Mouse (Mus musculus) lung, postnatal 0 days (tissue): ENCODE results near the gene Mat2b. TPM values are rescaled to one million over a fixed set of nuclear protein-coding genes. Genes with fewer than 3 reads are reported as not detected.

Experiments used
- ATAC-seq: fragments of 200-750 bp; cut with Nextera tagmentation; 2 replicates; pipeline ENCODE4 v1.8.0; 2017; ENCODE audit warnings: moderate library complexity
- DNase-seq: peaks from one replicate; pipeline ENCODE4 v3.0.0-alpha.2; 2016; ENCODE audit warnings: low spot score
- H3K27ac ChIP-seq: fragments of 300-500 bp; sonication (generic); 2 replicates; pipeline ENCODE4 v1.5.1; 2014; ENCODE audit warnings: antibody characterized with exemption, mild to moderate bottlenecking, low read length, mixed read lengths
- H3K27me3 ChIP-seq: fragments of 300-500 bp; sonication (generic); replicated peaks from 2 replicates; pipeline ENCODE4 v1.6.1; 2014; ENCODE audit warnings: low read length, mixed read lengths; ENCODE audit not compliant: insufficient read depth
- H3K36me3 ChIP-seq: fragments of 300-500 bp; sonication (generic); 2 replicates; pipeline ENCODE4 v1.6.1; 2014; ENCODE audit warnings: low read length, mixed read lengths; ENCODE audit not compliant: insufficient read depth
- H3K4me1 ChIP-seq: fragments of 300-500 bp; sonication (generic); 2 replicates; pipeline ENCODE4 v1.6.1; 2014; ENCODE audit warnings: antibody characterized with exemption, low read depth, low read length, mixed read lengths; ENCODE audit not compliant: insufficient read depth
- H3K4me2 ChIP-seq: fragments of 300-500 bp; sonication (generic); replicated peaks from 2 replicates; pipeline ENCODE4 v1.6.1; 2014; ENCODE audit warnings: low read depth, mild to moderate bottlenecking, low read length, moderate library complexity, mixed read lengths
- H3K4me3 ChIP-seq: fragments of 300-500 bp; sonication (generic); 2 replicates; pipeline ENCODE4 v1.5.1; 2014; ENCODE audit warnings: low read depth, low read length
- H3K9ac ChIP-seq: fragments of 300-500 bp; sonication (generic); replicated peaks from 2 replicates; pipeline ENCODE4 v1.6.1; 2014; ENCODE audit warnings: low read depth, mild to moderate bottlenecking
- H3K9me3 ChIP-seq: fragments of 300-500 bp; sonication (generic); 2 replicates; pipeline ENCODE4 v1.6.1; 2016; ENCODE audit warnings: low read length, mixed read lengths
- CTCF ChIP-seq: IDR thresholded peaks from 2 replicates; pipeline ENCODE4 v1.5.1; 2016; ENCODE audit warnings: antibody characterized with exemption, mild to moderate bottlenecking
- EP300 ChIP-seq: IDR thresholded peaks from 2 replicates; pipeline ENCODE4 v1.6.1; 2016; ENCODE audit warnings: antibody characterized with exemption, mild to moderate bottlenecking, control low read depth
- WGBS: fragments of 180-500 bp; shearing (Covaris S2); extraction: QIAGEN DNeasy Blood & Tissue Kit; methylation state at CpG from one replicate; pipeline ENCODE4 v1.1.7; 2014; 5-methylcytosine and 5-hydroxymethylcytosine counted together
- polyA plus RNA-seq: library from polyadenylated mRNA; unstranded; fragments of >200 nt; fragmentation: Nextera tagmentation; extraction: Ambion mirVana; gene quantifications from 2 replicates; pipeline ENCODE4 v1.2.1, GENCODE M21; 2015

The Mat2b gene
- polyA plus RNA-seq, 1 experiment from 2014 or later = 111 TPM

DNA sequence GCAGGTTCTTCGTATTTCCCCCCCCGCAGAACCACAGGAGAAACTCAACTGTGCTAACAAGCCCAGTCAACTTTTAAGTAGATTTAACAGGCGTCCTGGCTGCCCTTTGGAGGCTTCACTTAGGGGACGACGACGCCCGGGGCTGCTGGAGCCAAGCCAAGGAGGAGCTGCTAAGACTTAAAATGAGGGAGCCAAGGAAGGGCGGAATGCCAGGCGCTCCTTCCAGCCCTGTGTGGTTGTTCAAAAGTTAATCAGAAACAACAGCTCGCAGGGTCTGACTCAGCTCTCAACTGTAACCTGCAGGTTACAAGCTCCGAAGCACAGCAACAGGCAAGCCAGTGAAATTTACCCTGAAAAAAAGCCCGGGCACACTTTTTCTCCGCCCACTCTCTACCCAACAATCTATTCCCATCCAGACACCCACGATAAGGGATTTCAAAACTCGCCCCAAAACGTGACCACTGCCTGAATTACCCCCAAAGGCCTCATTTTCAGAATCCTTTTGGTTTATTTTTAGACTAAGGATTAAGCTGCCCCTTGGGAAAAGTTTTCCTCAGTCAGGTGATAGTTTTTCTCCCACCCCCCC is 1.5 kb downstream of the Mat2b start:
- H3K36me3 ChIP-seq = no peaks in the 10 kb centered on the region
- peak overlapping the region; percentile 74 for H3K4me3 ChIP-seq
- peak; percentile 4; the same call in 1 of the 2 replicates for ATAC-seq
- H3K4me1 ChIP-seq = peaks cover 12% of the 10 kb centered on the region; the same call in 1 of the 2 replicates
- H3K27me3 ChIP-seq = no peaks in the 10 kb centered on the region
- H3K9ac ChIP-seq = peak overlapping the region; percentile 68
- peak overlapping the region; percentile 86 for H3K4me2 ChIP-seq
- DNase-seq = peak; percentile 80
- H3K9me3 ChIP-seq = no peaks in the 10 kb centered on the region
- TF ChIP-seq EP300 = no peak
- no peak for TF ChIP-seq CTCF
- peak overlapping the region; percentile 95 for H3K27ac ChIP-seq
- WGBS = 0% methylated on average over 16 of the region's 16 CpGs

DNA sequence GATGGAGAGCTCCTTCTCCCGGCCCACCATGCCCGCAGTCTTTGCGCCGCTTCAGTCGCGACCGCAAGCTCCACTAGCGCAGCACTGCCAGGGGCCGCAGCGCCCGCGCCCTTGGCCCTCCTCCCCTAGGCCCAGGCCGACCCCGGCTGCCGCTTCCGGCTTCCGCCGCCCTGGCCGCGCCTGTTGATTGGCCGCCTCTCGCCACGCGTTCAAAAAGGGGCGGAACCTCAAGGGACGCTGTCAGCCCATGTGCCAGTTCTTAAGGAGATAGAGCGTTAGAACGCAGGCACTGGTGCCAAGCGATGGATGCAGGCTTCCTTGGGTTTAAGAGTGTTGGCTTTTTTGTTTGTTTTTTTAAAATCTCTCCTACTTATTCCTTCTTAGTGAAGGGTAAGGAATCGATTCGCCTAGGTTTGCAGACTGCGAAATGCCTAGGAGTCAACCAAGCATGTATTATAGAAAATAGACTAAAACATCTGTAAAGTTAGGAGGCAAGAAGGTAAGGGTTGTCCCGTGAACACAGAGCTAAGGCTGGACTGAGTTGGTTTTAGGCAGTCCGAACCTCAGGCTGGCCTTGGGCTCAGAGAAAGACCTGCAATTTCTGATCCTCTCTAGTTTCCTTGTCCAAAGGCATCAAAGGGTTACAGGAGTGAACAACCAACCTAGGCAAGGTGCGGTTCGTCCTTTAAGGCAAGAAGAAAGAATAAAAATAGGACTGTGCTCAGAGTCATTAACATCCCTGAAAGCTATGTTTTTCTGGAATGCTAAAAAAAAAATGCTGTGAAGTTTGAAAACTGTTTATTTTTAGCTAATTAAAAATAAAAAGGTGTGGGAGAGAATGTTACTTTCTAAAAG is 2.3 kb downstream of the Mat2b start:
- peak; percentile 97 for ATAC-seq
- Histone ChIP-seq H3K27ac (peak overlapping the region; percentile 95), H3K36me3 (no peaks in the 10 kb centered on the region), H3K9ac (peak overlapping the region; percentile 68), H3K9me3 (no peaks in the 10 kb centered on the region), H3K4me1 (peaks cover 12% of the 10 kb centered on the region; the same call in 1 of the 2 replicates), H3K27me3 (no peaks in the 10 kb centered on the region), H3K4me3 (peak overlapping the region; percentile 74), H3K4me2 (peak overlapping the region; percentile 86)
- peak; percentile 97 for DNase-seq
- WGBS = under 1% methylated on average over 36 of the region's 36 CpGs
- TF ChIP-seq CTCF (peak; percentile 18; the same call in 1 of the 2 replicates), EP300 (no peak)

DNA sequence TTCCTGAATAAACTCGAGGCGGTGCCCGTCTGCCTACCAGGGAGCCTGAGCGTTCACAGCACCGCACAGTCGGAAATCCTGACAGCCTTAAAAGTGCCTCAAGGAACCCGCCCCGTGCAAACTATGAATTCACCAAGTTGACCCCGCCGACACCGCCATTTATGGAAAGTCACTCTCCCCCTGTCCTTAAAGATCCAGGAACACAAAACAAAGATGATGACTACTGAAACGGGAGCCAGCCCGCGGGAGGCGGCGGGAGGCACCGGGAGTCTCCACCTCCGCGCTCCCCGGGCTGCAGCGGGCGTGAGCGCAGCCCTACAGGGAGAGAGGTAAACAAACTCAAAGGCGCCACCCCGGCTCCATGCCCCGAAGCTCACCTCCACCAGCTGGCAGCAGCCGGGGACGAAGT is 2.9 kb downstream of the Mat2b start:
- DNase-seq = peak; percentile 69
- H3K9me3 ChIP-seq = no peaks in the 10 kb centered on the region
- WGBS = under 1% methylated on average over 28 of the region's 28 CpGs

DNA sequence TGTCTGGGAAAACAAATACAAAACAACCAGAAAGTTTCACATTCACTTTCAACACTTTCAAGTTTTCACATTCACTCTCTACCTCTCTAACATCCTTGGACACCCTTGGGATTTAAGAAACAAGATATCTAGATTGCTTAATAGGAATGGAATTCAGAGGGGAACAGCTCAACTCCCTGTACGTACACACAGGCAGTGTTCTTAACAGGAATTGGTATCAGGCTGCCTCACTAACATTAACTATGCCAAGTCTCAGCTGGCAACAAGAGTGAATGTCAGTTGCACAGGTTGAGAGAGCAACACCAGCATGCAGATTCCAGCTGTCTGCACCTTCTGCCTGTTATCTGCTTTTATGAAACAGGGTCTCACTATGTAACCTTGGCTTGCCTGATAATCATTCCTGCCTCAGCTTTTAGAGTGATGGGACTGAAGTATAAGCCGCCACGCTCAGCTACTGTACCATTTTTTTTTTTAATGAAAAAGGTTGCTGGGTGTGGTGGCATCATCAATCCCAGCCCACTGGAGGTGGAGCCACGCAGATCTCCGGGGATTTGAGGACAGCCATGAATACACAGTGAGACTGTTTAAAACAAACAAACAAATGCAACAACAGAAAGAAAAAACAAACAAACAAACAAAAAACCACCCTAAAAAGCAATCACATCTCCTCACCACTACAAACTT is 4.4 kb downstream of the Mat2b start:
- DNase-seq = peak; percentile 62
- Histone ChIP-seq H3K36me3 (no peaks in the 10 kb centered on the region), H3K4me3 (no peak overlapping the region), H3K27ac (peak overlapping the region; percentile 32; the same call in 1 of the 2 replicates), H3K4me1 (peaks cover 12% of the 10 kb centered on the region; the same call in 1 of the 2 replicates), H3K4me2 (peak overlapping the region; percentile 86), H3K9ac (no peak overlapping the region), H3K27me3 (no peaks in the 10 kb centered on the region), H3K9me3 (no peaks in the 10 kb centered on the region)
- TF ChIP-seq EP300 (0 out of 2 replicates have a peak, but pooled peaks have one; percentile 27), CTCF (no peak)
- 40% methylated on average over 5 of the region's 5 CpGs for WGBS
- no peak for ATAC-seq

More for the DNA sequence above, 2.9 kb downstream of the Mat2b start:
- Histone ChIP-seq H3K4me2 (peak overlapping the region; percentile 86), H3K4me3 (peak overlapping the region; percentile 74), H3K27me3 (no peaks in the 10 kb centered on the region), H3K9ac (peak overlapping the region; percentile 68), H3K4me1 (peaks cover 12% of the 10 kb centered on the region; the same call in 1 of the 2 replicates), H3K36me3 (no peaks in the 10 kb centered on the region), H3K27ac (peak overlapping the region; percentile 95)
- no peak for TF ChIP-seq CTCF
- no peak for TF ChIP-seq EP300
- peak; percentile 69 for ATAC-seq

DNA sequence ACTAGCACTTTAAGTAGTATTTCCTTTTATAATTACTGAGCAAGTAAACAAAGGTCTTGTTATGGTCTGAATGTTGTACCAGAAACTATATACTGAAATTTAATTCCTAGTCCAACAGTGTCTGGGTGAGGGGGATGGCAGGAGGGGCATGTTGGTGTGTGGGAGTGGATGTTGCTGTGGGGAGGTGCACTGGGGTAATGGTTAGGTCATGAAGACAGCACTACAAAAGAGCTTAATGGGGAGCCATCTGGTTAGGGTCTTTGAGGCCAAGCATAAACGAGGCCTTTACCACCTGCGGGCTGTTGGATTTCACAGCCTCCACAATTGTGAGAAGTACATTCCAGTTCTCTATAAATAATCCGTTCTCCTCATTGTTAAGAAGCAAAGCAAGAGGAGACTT is 11.7 kb downstream of the Mat2b start:
- H3K4me3 ChIP-seq = no peak overlapping the region
- no peak overlapping the region for H3K4me2 ChIP-seq
- H3K27me3 ChIP-seq = no peaks in the 10 kb centered on the region
- no peaks in the 10 kb centered on the region for H3K9me3 ChIP-seq
- TF ChIP-seq EP300 (no peak), CTCF (no peak)
- no peaks in the 10 kb centered on the region for H3K4me1 ChIP-seq
- no peak for DNase-seq
- H3K36me3 ChIP-seq = peaks cover 57% of the 10 kb centered on the region; the same call in 1 of the 2 replicates
- H3K27ac ChIP-seq = no peak overlapping the region
- H3K9ac ChIP-seq = no peak overlapping the region
- ATAC-seq = no peak
- 80% methylated on average over 3 of the region's 3 CpGs for WGBS

DNA sequence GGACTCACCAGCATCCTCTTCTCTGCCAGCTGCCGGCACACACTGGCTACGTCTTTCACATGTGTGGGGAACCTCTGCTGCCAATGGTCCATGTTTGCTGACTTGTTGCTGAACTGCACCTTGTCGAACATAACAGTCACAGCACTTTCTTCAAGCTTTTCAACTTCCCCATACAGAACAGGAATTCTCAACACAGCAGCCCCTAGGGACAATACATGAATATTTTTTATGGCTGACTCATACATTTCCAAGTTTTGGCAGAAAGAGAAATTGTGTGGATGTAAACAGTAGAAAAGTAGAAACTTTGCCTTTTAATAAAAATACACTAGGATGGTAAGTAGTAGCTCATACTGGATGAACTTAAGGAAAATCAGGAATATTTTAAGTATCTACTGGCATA is 12.5 kb downstream of the Mat2b start:
- no peaks in the 10 kb centered on the region for H3K4me1 ChIP-seq
- no peak for TF ChIP-seq CTCF
- no peak for TF ChIP-seq EP300
- 85% methylated on average over 3 of the region's 3 CpGs for WGBS
- no peak overlapping the region for H3K4me3 ChIP-seq
- ATAC-seq (no peak), DNase-seq (no peak)
- H3K4me2 ChIP-seq = no peak overlapping the region
- H3K36me3 ChIP-seq = peaks cover 58% of the 10 kb centered on the region
- no peak overlapping the region for H3K9ac ChIP-seq
- no peaks in the 10 kb centered on the region for H3K9me3 ChIP-seq
- no peaks in the 10 kb centered on the region for H3K27me3 ChIP-seq
- H3K27ac ChIP-seq = no peak overlapping the region
